Mouse (Mus musculus): ENCODE data around the gene Fcgr1.
"Not testable (repeated sequence)": the region's sequence is repeated elsewhere in the genome, so short reads cannot be mapped to it uniquely, and the experiment has no call there.

The Fcgr1 gene

GRCm38 (mm10) chr3:96293787-96294186 lies at the start of gene Fcgr1:
Fcgr1 (minus strand) TSS chr3:96293969.
- no peak for DNase-seq (ENCODE audit: low spot score)

- not testable (repeated sequence) for DNase-seq (ENCODE audit: low spot score)
Measured at GRCm38 (mm10) chr3:96342652-96343051, 48.9 kb upstream of the Fcgr1 start.

- not testable (repeated sequence) for DNase-seq (ENCODE audit: low spot score)
Measured at GRCm38 (mm10) chr3:96342100-96342499, 48.3 kb upstream of the Fcgr1 start.

GRCm38 (mm10) chr3:96340611-96341312 lies 47.0 kb upstream of the Fcgr1 start:
- no peak for DNase-seq (ENCODE audit: low spot score)

GRCm38 (mm10) chr3:96338849-96339480 lies 45.2 kb upstream of the Fcgr1 start:
- no peak for DNase-seq (ENCODE audit: low spot score)

- no peak for DNase-seq (ENCODE audit: low spot score)
Measured at GRCm38 (mm10) chr3:96338043-96338442, 44.3 kb upstream of the Fcgr1 start.

DNA sequence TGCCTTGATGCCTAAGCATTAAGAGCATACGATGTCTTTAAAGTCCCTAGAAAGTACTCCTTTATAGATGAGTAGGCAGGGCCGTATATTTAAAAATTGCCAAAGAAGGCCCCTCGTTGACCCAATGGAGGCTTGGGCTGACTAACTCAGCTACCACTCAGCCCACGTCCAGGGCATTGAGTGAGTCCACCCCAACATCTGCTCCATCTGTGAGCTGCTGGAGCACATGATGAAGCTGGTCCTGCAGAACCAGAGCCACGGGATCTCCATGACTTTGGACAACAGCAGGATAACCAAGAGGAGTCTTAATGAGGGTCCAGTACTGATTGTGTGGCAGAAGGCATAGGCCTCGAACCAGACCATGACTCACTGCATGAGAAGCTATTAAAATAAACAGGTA lies 43.5 kb upstream of the Fcgr1 start:
- DNase-seq (ENCODE audit: low spot score), result no peak

GRCm38 (mm10) chr3:96336636-96337035 lies 42.9 kb upstream of the Fcgr1 start:
- no peak for DNase-seq (ENCODE audit: low spot score)

DNA sequence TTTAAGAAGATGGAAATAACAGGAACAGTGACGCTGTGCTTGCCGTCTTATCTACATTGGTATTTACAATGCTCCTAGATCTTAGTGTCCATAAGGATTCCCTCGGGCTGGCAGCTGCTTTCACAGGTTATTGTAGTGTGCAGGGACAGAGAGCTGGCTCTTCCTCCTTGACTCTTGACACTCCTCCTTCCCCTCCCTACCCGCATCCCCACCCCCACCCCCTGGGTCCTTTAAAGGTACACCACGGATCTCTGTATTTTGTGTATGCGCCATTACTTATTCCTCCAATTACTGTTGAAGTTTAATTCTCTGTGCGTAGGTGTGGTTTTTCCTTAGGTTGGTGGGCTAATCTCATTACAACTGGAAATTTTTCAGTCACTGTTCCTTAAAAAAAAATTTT lies 41.8 kb upstream of the Fcgr1 start:
- no peak for DNase-seq (ENCODE audit: low spot score)

DNA sequence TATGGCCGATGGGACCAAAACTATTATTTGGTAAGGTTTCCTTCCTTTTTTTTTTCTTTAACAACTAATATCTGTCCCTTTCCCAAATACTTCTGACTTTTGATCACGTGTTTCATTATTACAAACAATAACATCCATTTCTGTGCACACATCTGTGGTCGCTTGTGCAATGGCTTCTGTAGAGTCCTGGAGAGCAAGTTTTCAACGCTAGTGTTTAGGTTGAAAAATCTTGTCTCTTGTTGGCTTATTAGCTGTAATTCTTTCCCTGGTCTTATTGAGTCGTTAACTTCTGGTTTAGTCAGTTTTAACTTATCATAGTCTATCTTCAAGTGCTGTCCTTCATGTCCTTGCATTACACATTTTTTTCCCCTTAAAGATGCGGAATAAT lies 41.4 kb upstream of the Fcgr1 start:
- DNase-seq (ENCODE audit: low spot score), result no peak

- DNase-seq (ENCODE audit: low spot score), result no peak
Measured at GRCm38 (mm10) chr3:96334175-96335162, 40.7 kb upstream of the Fcgr1 start.

DNA sequence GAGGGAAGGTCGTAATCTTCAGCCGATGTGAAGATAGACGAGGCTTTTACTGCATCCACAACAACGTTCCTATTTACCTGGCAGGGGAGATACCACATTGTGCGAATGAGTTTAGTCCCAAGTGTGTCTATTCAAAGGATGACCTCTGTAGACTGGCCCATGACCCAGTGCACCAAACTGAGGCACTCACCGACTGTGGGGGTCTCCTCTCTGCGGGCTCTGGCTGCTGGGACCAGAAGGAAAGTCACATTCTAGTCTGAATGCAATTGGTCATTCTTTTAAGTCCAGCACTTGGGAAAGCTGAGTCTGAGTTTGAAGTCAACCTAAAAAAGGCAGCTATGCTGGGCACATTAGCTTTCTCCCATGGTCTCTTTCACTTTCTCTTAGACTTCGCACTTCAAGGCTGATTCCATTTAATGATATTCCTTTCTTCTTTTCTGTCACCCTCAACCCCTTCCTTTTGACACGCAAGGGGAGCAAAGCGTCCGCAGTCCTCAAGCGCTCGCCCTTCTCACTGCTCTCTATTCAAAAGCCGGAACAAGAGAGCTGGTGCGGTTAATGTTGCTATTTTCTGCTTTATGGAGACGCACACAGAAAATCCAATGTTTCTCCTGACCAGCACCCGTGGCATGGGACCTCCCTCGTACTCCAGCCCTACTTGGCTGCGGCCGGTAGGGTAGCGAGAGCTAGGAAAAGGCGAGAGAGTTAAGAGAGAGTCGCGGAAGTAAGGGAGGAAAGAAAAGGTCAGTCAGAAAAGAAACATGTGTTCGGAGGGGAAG lies 39.8 kb upstream of the Fcgr1 start:
- no peak for DNase-seq (ENCODE audit: low spot score)

- no peak for DNase-seq (ENCODE audit: low spot score)
Measured at GRCm38 (mm10) chr3:96332631-96333395, 39.0 kb upstream of the Fcgr1 start.

- no peak for DNase-seq (ENCODE audit: low spot score)
Measured at GRCm38 (mm10) chr3:96332000-96332399, 38.2 kb upstream of the Fcgr1 start.

DNA sequence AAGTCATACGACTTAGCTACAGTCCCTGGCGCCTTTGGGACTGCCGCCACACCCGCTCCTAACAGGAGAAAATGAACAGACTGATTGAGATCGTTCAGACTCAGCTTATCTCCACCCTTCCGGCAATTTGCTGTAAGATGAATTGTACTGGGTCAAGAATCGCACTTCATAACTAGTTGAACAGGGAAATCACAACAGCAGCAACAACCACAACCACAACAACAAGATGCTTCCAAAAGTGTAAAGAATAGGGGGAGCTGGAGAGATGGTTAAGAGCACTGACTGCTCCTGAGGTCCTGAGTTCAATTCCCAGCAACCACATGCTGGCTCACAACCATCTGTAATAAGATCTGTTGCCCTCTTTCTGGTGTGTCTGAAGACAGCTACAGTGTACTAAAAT lies 37.7 kb upstream of the Fcgr1 start:
- no peak for DNase-seq (ENCODE audit: low spot score)

DNA sequence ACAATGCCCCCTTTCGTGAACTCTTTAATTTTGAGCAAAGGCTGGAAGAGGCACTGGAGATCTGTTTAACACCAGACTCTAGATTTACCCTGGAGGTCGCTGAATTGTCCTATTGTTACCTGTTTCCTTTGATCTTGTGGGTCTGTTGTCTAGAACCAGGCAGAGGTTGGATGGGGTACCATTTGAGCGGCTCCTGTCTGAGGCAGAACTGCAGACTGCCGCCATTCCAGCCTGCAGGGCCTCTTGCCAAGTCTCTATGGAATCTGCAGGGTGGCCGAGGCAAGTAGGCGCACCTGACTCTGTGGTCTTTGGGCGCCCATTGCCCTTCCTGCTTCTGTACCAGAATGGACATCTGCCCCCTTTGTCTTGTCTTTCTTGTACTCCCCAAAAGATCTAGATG lies 36.8 kb upstream of the Fcgr1 start:
- no peak for DNase-seq (ENCODE audit: low spot score)

GRCm38 (mm10) chr3:96330181-96330580 lies 36.4 kb upstream of the Fcgr1 start:
- no peak for DNase-seq (ENCODE audit: low spot score)

- DNase-seq (ENCODE audit: low spot score), result no peak
Measured at GRCm38 (mm10) chr3:96328730-96329387, 35.1 kb upstream of the Fcgr1 start.

DNA sequence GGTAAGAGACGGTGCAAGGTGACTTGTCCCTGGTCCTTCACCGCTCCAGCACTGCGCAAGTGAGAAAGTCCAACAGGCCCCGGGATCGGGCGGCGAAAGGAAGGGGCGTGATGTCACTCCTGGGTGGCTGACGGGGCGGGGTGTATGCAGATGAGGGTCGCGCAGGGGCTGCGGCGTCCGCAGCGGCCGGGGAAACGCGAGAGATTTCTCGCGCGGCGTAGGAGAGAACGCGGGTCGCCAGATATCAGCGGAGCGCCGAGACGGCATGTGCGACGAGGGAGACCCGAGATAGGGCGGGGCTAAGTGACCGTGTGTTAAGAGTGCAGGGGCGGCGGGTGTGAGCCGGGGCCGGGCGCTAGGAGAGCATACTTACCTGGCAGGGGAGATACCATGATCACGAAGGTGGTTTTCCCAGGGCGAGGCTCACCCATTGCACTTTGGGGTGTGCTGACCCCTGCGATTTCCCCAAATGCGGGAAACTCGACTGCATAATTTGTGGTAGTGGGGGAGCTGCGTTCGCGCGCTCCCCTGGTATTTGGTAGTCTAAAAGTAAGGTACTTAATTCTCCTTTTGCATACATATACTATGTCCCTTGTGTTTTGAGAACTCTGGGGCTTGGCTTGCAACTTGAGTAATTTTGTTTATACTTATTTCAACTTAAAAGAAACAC lies 34.4 kb upstream of the Fcgr1 start:
- DNase-seq (ENCODE audit: low spot score), result not testable (repeated sequence)

DNA sequence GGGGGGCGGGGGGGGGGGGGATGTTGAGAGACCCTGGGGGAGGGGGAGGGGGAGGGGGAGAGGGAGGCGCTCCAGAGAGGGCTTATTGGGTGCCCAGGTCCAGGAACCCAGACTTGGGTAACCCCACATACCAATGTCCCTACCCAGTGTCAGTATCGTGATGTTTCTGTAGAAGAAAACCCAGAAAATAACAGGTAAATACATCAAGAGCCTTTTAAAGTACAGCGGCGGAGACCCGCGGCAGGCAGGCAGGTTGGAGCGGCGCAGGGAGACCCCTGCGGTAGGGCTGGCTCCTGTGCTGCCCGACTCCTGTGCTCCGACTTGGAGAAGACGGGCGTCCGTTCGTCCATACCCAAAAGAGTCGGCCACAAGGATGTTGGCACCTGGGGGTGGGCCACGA lies 33.9 kb upstream of the Fcgr1 start:
- DNase-seq (ENCODE audit: low spot score), result no peak
